Mouse (Mus musculus) brain, embryonic 14.5 days (tissue): ENCODE results near the gene Hexa. TPM values are rescaled to one million over a fixed set of nuclear protein-coding genes. Genes with fewer than 3 reads are reported as not detected.

Experiments
- DNase-seq: peaks from one replicate; pipeline ENCODE4 v3.0.0-alpha.2; 2011; ENCODE audit warnings: low read depth
- CTCF ChIP-seq: fragments of 200-500 bp; IDR thresholded peaks from 2 replicates; pipeline ENCODE4 v1.5.1; 2012; ENCODE audit warnings: inconsistent platforms, mild to moderate bottlenecking, moderate library complexity, borderline replicate concordance; ENCODE audit not compliant: insufficient read depth, insufficient read length; ENCODE audit errors: extremely low read depth
- POLR2A ChIP-seq: fragments of 200-500 bp; IDR thresholded peaks from 2 replicates; pipeline ENCODE4 v1.6.1; 2012; ENCODE audit warnings: mild to moderate bottlenecking, inconsistent platforms, borderline replicate concordance; ENCODE audit not compliant: poor library complexity, insufficient read depth, insufficient read length, severe bottlenecking; ENCODE audit errors: extremely low read depth
- polyA plus RNA-seq: library from polyadenylated mRNA; depleted of rRNA; stranded (reverse); fragments of >200 nt; gene quantifications from 2 replicates; pipeline ENCODE4 v1.2.3, GENCODE M21; 2012; rRNA removed

Hexa gene
- polyA plus RNA-seq, result 45.2 and 52.9 TPM in 2 replicates

DNA sequence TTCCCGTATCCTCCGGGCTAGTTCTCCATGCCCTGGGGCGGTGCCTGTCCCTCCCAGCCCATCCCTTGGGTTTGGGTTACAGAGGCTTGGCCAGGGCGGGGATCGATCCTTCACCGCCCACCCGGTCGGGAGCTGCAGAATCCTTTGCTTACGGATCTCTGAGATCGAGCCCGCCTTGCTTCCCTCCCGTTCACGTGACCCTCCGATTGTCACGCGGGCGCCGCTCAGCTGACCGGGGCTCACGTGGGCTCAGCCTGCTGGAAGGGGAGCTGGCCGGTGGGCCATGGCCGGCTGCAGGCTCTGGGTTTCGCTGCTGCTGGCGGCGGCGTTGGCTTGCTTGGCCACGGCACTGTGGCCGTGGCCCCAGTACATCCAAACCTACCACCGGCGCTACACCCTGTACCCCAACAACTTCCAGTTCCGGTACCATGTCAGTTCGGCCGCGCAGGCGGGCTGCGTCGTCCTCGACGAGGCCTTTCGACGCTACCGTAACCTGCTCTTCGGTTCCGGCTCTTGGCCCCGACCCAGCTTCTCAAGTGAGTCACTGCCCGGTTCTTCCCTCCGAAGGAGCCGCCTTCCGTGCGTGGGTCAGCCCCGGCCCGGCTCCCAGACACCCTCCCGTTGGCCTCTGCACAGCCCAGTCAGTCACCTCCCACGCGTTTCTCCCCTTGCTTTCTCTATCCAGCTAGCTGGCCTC lies at the start of gene Hexa, which contains the start of gene Tmem202:
TSS of gene Hexa (plus strand) at position 100 of the 697 bp plus-strand sequence.
TSS of gene Tmem202 (minus strand) at position 407 of the 697 bp plus-strand sequence.
- peak; percentile 94 for DNase-seq
- peak; percentile 88; the same call in 1 of the 2 replicates for TF ChIP-seq POLR2A
- no peak for TF ChIP-seq CTCF

GRCm38 (mm10) chr9:59508146-59508545 lies 31.2 kb upstream of the Hexa start:
- TF ChIP-seq POLR2A, result no peak
- no peak for TF ChIP-seq CTCF
- no peak for DNase-seq

- DNase-seq, result no peak
- TF ChIP-seq CTCF (no peak), POLR2A (no peak)
These were observed 27.0 kb upstream of the Hexa start for GRCm38 (mm10) chr9:59512381-59512780.

GRCm38 (mm10) chr9:59515069-59515468 lies 24.3 kb upstream of the Hexa start:
- no peak for TF ChIP-seq CTCF
- TF ChIP-seq POLR2A, result no peak
- DNase-seq, result no peak

DNA sequence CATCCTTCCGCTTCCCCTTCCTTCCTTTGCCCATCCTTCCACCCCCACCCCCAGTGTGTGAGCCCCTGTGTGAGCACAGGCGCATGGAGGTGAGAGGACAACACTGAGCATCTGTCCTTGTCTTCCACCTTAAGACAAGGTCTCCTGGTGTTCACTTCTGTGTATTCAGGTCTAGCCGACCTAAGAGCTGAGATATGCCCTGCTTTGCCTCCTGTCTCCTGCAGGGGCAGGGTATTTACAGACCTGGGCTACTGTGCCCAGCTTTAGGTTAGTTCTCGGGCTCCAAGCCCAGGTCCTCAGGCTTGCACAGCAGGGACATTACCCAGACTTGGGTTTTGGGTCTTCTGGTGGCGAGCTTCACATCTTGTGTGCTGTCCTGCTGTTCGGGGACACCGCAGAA lies 22.2 kb upstream of the Hexa start:
- DNase-seq, result no peak
- no peak for TF ChIP-seq POLR2A
- TF ChIP-seq CTCF, result no peak

DNA sequence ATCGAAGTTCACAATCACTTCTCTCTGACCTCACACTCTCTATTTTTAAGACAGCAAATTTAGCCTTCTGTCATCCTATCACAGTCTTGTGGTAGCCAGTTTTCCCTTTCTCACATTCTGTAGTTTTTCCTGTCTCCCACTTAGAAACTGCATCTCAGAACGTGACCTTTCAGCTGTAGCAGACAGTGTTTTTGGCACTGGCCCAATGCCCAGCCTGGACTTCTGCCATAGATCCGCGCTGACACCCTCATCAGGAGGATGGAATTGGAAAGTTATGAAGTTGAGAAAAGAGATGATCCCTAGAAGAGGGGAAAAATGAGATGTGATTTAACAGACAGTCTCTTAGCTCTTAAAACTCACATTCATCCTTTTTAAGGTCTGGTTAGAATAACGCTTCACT lies 20.4 kb upstream of the Hexa start:
- TF ChIP-seq POLR2A (no peak), CTCF (no peak)
- DNase-seq, result peak; percentile 22

DNA sequence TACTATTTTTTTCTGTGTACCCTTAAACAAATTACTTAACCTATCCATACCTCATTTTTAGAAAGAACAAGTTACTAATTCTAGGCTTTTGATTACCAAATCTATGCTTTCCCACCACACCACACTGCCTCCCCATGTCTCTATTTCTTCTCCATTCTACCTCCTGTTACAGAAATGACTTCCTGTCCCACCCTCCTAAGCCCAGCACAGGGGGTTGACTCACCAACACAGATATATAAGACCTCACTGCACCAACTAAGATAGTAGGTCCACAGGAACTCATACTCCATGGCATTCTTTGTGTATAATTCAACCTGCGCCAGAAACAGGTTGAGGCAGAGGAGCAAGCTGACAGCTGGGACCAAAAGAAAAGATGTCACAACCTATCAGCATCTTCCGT lies 19.9 kb upstream of the Hexa start:
- TF ChIP-seq CTCF (no peak), POLR2A (no peak)
- DNase-seq, result no peak

- DNase-seq, result no peak
- TF ChIP-seq POLR2A, result no peak
- no peak for TF ChIP-seq CTCF
These were observed 16.4 kb upstream of the Hexa start for GRCm38 (mm10) chr9:59522906-59523305.

- no peak for TF ChIP-seq POLR2A
- TF ChIP-seq CTCF, result no peak
- no peak for DNase-seq
These were observed 12.6 kb upstream of the Hexa start for GRCm38 (mm10) chr9:59526727-59527126.

DNA sequence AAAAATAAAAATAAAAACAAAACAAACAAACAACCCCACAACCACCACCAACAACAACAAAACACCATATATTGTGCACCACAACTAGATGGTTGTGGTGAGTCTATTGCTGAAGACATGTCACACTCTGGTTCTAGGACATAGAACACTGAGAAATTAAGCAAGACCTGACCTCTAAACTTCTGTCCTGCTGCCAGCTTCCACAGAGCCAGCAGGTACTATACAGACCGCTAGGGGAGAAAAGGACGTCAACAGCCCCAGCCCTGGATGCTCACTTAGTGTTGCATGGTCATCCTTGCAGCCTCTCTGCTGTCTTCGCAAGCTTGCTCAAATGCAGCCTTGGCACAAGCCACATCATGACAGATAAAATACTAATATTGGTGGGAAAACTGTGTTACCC lies 11.8 kb upstream of the Hexa start:
- TF ChIP-seq CTCF (no peak), POLR2A (no peak)
- no peak for DNase-seq

DNA sequence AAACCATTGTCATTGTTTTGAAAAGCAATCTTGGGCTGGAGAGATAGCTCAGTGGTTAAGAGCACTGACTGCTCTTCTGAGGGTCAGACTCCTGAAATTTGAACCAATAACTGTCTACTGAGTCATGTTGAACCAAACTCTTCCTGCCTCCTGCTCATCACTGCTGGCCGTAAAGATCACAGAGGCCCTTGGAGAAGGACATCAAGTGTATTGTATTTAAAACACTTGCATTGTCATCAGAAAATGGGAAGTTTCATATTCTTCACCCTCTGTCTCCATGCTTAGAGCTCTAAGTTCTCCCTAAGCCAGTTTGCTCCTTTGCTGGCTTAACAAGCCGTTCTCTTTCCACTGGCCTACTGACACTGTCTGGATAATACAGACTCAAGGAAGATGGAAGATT lies 11.1 kb upstream of the Hexa start:
- DNase-seq, result no peak

DNA sequence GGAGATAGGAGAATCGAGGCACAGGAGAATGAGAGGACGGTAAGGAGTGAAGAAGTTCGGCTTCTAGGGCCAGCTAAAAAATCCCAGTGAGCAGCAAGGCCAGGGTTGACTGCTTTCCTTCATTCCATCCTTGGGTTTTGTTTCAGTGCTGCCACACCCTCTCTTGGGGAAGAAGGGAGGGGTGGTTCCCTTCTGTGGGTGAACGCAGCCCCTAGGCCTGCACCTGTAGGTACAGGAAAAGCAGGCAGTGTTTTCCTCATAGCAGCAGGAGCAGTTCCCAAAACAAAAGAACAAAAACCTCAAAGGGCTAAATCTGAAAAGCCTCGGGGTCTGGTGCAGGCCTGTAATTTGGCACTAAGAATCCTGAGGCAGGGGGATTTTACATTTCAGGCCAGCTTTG lies 7.7 kb upstream of the Hexa start:
- DNase-seq, result peak; percentile 2
- TF ChIP-seq CTCF (no peak), POLR2A (no peak)

More for the DNA sequence above, 11.1 kb upstream of the Hexa start:
- TF ChIP-seq POLR2A (no peak), CTCF (no peak)

DNA sequence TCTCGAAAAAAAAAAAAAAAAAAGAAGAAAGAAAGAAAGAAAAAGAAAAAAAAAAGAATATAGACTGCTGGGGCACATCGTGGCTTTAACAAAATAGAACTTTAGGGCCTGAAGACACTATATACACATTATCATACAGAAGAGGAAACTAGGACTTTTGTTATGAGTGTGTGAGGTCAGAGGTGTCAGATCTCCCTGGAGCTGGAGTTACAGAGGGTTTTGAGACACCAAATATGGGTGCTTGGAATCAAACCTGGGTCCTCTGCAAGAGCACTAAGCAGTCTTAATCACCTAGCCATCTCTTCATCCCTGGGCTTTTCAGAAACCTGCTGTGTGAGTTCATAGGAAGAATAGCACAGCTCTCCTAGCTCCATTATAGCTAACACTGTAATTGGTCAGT lies 5.9 kb upstream of the Hexa start:
- TF ChIP-seq POLR2A, result no peak
- TF ChIP-seq CTCF, result no peak
- no peak for DNase-seq

- TF ChIP-seq POLR2A, result no peak
- TF ChIP-seq CTCF, result no peak
- DNase-seq, result no peak
These were observed 5.5 kb upstream of the Hexa start for GRCm38 (mm10) chr9:59533889-59534288.
